Mouse (Mus musculus) induced T-regulatory cell, adult 2 months (primary cell): Measurements from ENCODE around the gene Usp46.
"Not testable (repeated sequence)": the region's sequence is repeated elsewhere in the genome, so short reads cannot be mapped to it uniquely, and the experiment has no call there.

Source experiments
- DNase-seq: peaks from one replicate; pipeline ENCODE4 v3.0.0-alpha.2; 2012; ENCODE audit warnings: low read depth

The Usp46 gene

DNA sequence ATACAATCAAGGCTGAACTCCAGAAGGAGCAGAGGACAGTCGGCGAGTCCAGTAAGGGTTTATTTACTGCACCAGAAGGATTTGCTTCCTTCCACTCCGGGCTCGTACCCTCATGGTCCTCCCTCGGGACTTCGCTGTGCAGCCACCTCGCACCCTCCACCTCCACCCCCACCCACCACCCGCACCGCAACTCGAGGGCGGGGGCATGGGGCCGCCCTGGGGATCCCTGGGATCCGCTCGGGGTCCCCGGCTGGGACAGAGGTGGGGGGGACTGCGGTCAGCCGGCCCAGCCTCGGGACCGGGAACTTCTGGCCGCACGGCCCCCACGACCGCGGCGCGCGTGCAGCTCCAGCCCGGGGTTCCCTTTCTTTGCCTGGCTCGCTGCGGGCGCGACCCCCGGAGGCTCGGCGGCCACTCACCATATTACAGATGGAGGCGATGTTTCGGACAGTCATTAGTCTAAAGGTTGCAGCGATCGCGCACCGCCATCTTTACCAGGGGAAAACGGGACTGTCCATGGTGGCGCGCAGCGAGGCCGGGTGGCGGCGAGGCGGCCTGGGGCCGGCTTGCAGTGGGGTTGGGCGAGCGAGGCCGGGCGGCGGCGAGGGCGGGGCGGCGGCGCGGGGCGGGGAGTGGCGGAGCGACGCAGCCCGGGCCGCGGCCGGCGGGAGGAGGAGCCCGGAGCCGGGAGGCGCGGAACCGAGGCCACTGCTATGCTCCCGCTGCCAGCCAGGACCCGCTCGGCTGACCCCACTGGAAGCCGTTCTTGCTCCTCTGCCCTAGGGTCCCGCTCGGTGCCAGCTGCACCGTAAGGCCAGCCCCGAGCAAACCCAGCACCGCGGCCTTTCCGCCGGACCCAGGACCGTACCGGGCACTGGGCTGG lies at the start of gene Usp46:
Usp46 (minus strand) TSS at position 601 of the 883 bp plus-strand sequence.
- peak; percentile 82 for DNase-seq

DNA sequence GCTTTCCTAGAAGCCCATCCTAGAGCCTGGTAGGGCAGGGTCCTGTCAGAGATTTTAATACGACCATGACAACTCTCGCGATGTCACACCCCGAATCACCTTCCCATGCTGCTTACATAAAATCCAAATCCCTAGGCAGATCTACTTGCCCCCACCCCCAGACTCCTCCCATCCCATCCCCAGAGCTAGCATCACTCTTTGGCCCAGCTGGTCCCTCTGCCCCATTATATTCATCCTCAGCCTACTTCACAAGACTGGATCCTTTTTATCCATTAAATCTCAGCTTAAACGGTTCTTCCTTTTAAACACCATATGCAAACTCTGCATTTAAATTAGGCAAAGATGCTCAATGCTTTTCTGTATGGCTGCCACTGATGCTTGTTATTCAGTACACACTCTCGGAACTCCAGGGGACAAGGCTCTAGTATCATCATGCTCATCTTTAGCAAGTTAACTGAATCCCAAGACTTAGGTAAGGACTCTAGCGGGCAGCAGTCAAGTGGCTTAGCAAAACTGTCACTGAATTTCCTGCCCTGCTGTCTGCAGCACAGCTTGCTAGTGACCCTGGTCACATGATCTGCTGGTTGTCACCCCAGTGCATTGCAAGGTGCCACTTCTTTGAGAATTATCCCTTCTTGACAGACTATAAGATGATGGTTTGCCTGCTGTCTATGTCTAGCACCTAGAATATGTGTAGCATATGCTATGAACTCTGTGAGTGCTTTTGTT lies 45.9 kb upstream of the Usp46 start:
- DNase-seq: no peak

DNA sequence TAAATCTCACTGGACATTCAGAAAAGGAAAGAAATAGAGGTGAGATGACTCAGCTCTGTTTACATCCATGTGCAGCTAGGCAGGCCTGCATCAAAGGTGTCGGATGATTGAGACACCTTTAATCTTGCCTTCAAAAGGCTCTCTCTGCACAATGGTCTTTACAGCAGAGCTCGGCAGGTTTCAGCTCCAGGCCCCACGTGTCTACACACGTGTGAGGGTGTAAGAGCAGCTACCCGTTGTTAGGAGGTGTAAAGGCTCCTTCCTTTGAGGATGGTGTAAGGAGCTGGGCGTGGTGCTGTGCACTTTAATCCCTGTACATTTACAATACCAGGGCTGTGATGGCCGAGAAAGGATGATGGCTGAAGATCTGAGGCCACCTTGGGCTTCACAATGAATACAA lies 37.2 kb upstream of the Usp46 start:
- DNase-seq: no peak

DNA sequence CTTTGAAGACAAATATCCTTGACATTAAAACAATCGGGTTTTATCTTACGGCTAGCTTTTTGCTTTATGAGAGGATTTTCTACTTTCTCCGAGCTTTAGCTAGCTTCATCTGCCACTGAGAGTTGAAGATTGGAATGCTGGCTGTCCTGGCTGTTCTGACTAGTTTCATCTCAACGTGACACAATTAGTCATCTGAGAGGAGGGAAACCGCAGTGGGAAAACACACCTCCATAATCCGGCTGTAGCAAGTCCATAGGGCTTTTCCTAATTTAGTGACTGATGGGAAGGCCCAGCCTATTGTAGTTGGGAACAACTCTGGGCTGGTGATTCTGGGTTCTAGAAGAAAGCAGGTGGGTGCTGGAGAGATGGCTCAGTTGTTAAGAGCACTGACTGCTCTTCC lies 33.5 kb upstream of the Usp46 start:
- no peak for DNase-seq

DNA sequence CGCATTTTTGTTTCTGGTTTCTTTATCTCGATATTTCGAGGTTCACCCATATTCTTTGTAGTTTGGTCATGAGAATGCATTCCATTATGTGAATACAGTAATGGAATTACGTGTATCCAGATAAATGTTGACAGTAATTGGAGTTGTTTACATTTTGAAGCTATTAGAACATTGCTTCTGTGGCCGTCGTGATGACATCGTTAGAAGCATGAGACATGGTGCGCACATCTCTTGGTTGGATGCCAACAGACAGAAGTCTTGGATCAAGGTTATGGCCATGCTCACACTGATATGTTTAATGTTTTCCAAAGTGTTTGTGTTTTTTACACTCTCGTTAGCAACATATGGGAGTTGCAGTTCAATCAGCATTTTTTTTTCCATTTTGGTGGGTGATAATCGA lies 30.8 kb upstream of the Usp46 start:
- DNase-seq: no peak

DNA sequence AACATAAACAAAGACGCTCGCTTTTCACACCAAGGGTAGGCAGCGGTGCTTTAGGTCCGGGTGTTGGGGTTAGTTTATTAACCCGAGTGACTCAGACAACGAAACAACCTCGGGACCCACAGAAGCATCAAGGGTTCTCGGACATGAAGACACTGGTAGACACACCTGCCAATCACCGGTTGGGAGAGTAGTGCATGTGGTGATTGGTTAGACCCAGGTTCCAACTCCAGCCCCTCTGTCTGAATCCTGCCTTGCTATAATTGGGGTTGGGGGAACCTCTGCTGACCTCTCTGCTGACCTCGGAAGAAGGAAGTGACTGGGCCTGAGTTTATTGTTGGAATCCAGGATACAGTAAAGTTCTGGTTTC lies 29.6 kb upstream of the Usp46 start:
- no peak for DNase-seq

DNA sequence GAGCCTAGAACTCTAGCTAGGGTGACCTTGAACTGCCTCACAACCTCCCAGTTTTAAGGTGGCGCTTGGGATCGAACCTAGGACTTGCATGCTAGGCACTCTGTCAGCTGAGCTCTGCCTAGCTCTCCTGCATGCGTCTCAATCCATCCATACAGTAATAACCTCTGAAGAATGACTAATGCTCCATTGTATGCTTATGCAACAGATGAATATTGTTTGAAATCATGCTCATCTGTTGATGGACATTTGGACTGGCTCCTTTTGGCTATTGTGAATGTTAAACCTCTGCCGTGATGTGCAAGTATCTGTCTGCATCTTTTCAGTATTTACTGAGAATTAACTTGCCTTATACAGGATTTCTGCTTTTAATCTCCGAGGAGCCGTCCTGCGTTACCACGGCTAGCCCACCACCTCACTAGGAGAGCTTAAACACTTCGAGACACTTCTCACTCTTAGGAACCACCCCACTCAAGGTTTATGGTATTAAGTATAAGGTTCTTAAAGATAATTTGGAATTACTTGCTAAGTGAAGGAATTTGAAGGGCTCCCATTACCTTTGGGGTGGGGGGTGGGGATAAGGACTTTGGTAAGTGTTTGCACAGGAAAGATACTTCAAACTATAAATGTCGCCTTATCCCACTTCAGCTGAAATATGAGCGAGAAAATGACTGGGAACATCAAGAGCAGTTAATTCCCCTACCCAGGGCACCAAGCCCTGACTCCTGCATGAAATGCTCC lies 29.1 kb upstream of the Usp46 start:
- DNase-seq: no peak

DNA sequence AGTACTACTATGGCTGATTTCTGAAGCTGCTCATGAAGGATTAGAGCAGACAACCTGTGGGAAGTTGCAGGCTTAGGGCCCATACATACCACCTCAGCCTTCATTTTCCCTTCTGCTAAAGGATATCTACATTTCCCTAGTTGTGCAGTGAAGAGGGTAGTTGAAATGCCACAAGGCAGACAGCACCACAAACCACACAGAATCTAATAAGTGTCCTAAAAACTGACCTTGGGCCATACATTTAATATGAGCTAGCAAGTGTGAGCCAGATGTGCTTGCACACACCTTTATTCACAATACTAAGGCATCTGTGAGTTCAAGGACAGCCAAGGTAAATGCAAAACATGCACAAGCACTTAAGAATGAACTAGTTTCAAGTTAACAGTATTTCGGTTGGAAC lies 27.8 kb upstream of the Usp46 start:
- DNase-seq: no peak

DNA sequence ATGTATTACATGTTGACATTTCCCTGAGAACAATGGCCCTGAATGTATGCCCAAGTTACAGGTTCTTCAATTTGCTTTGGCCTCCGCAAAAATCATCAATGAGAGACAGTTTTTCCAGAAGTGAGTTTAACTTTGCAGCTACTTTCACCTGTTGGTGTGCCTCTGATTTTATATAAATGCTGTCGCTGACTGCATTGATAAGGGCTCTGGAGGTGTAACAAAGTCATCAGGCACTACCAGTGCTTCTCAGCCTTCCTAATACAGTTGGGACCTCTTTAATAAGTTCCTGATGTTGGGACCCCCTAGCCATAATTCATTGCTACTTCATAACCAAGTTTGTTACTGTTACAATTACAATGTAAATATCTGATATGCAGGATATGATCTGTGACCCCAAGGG lies 27.4 kb upstream of the Usp46 start:
- DNase-seq: no peak

DNA sequence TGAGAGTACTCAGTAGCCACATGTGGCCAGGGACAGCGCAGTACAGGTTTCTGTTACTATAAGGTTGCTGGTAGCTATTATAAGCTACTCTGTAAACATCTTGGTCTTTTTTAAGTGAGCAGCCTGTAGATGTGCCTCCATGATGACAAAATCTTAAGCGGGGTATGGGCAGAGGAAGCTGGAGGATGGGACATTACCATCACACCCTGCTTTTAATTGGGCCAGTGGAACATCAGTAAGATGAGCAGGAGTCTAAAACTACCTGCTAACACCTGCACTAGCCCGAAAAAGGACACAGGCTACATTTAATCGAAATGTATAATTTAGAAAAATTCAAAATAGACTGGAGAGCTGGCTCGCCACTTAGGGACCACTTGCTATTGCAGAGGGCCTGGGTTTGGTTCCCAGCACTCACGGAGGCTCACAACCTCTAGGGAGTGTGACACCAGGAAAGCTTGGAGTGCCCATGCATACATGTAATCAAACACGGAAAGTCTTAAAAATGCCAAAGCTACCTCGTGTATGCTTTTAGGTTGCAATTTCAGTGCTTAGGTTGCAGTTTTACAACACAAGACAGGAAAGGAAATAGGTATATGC lies 26.7 kb upstream of the Usp46 start:
- no peak for DNase-seq

DNA sequence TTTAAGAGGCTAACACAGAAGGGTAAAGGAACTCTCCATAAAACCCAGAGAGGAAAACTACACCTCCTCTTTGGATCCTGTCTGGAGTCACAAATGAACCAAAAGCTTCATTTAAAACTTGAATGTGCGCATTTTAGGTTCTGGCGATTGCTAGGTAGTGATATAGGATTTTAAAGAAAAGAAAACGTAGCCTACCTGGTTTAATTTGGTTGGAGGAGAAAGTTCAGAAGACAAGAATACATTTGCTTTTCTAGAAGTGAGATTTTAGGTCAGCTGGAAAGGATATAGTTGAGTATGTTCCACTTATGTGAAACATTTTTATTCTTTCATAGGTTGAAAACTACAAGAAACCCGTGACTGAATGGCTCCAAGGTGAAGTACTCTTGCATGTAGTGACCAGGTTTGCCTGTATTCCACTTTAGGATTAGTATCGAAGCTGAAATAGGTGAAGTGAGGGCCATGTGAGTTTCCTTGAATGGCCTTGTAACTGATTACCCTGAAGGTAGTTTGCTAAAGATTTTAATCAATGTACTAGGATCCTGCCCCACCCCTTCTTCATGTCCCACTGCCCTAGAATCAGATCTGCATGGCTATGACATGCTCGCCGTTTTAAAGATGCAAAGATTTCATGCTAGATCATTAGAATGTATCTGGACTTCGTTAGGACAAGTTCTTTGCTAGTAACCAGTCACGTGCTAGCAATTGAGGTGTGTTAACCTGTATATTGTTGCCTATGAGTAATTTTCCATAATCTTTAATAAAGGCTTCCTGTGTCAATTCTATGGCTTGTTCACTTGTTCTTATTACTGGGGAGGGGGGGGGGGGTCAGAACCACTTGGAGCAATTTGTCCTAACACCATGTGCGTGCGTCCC lies 25.6 kb upstream of the Usp46 start:
- no peak for DNase-seq

DNA sequence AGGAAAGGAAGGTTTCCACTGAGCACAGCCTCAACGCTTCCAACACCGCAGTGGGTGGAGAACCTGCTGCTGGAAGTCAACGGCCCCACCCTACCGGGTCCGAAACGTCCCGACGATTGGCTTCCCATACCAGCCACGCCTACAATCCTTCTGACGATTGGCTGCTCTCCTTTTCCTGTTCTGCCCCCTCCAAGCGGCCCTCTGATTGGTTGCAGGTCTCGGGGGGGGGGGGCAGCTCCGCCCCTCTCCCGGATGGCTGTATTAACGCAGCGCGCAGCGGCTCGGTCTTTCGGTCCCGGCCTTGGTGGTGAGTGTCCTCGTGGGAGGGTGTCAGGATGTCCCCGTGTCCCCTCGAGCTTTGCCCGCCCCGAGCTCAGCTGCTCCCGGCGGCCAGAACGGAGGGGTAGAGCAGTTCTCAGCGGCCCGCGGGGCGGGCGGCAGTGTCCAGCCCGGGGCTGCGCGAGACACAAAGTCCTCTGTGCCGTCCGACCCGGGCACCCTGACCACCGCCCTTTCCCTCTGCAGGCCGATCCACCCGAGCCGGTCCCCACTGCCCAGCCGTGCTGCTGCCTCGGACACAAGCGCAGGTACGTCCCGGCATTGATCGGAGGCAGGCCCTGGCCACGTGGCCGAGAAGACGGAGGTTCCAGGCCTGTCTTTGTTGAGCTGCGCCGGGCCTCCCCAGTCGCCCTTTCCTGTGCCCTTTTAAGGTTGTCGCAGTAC lies 24.8 kb upstream of the Usp46 start:
- DNase-seq: peak; percentile 97

DNA sequence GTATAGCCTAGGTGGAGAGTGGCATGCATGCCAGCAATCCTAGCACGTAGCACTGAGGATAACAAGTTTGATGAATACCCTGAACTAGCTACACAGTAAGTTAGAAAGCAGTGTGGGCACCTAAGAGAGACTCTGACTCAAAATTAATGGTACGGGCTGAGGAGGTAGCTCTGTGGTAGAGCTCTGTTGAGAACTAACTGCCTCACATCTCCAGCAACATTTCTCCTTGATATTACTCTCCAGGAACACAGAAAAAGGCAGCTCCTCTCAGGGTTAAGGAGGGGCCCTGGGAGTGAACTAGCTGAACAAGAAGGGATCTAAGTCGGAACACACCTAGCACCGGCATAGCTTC lies 24.2 kb upstream of the Usp46 start:
- DNase-seq: no peak

DNA sequence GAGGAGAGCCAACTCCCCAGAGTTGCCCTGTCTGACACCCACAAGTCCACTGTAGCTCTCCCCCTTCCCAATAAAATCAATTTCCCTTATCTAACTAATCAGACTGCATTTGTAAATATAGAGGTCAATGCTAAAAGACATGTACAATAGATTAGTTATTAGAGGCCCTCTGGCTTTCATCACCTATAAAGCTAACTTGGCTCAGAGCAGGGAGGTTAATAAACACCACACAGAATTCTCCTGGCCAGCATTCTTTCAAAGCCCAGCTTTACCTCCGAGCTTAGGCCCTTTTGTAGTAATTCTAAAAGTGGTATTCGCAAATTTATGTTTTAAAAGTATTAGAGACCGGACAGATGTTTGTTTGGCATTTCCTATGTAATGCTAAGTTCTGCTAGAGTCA lies 21.4 kb upstream of the Usp46 start:
- DNase-seq: no peak

DNA sequence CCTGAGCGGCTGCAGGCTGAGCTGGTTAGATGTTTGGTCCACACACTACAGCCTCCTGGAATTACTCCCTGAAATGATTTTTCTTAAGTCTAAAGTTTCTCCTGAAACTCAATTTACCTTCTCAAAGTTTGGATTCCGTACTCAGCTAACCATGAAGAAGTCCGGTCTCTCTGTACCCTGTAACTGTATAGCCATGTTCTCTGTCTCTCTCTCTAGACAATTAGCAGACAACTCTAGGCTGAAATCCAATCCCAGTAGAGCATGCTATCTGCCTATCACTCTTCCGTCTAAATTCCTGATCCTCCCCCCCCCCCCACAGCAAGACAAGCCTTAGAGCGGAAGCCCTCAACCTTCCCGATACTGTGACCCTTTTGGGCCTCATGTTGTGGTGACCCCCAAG lies 13.5 kb upstream of the Usp46 start:
- DNase-seq: no peak

DNA sequence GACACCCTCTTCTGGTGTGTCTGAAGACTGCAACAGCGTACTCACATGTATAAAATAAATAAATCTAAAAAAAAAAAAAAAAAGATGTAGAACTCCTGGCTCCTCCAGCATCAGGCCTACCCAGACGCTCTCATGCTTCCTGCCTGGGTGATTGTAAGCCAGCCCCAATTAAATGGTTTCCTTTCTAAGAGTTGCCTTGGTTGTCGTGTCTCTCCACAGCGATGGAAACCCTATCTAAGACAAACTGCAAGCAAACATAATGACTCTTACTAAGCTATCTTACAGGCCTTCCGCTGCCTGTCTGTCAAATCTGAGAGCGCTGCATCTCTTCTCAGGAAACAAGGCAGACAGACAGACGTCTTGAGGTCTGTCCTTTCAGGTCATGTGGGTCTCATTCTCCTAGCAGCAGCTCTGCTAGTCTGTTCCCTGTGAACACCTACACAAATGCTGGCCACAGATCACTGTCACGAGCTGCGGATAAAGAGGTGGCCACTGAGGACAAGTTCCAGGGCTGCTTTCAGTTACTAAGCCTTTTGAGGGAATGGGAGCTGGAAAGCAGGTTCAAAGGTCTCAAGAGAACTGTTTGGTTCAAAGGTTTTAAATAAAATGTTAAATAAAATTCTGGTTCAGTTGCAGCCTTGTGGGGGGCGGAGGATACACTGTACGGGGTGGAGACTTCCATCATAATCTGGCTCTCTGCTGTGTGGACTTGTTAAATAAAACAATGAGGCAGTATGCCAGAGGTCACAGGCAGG lies 10.8 kb upstream of the Usp46 start:
- DNase-seq: no peak

DNA sequence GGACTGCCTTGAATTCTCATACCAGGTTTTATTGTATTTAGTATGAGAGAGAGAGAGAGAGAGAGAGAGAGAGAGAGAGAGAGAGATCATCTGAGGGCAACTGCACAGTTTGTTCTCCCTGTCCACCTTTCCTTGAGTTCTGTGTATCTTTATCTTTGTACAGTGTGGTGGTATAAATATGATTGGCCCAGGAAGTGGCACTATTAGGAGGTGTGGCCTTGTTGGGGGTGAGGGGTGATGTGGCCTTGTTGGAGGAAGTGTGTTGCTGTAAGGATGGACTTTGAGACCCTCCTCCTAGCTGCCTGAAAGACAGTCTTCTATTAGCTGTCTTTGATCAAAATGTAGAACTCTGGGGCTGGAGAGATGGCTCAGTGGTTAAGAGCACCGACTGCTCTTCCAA lies 10.2 kb upstream of the Usp46 start:
- no peak for DNase-seq

DNA sequence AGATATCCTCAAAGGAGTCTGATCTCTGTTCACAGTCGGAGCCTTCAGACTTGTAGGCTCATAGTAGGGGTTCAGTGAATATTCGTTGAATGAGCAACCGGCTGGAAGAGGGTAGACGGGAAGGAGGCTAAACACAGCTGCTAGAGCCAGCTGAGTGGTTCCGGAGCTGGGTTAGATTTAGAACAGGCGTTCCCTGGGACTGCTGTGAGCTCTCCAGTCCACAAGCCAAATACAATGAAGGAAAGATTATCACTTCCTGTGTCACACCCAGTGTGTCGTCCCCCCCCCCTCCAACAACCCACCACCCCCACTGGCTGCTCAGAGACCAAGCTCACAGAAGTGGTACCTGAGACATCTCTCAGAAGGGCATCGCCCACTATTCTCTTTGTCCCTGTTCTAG lies 9.7 kb upstream of the Usp46 start:
- DNase-seq: no peak

DNA sequence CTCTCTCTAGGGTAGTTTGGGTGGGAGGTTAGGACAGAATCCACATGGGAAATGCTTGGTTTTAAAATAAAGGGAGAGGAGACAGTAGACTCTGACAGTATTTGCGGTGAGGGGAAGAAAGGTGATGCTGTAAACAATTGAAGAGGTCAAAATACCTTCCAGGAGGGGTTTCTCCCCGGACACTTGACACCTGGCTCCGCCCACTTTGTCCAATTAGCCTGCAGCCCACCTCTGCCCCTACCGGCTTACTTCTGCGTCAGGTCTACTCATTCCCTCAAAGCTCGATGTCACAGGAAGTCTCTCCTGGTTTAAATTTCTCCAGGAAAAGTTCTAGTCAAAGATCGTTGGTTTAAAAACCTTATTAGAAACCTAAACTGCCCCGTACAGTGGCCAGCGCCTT lies 8.5 kb upstream of the Usp46 start:
- DNase-seq: no peak

DNA sequence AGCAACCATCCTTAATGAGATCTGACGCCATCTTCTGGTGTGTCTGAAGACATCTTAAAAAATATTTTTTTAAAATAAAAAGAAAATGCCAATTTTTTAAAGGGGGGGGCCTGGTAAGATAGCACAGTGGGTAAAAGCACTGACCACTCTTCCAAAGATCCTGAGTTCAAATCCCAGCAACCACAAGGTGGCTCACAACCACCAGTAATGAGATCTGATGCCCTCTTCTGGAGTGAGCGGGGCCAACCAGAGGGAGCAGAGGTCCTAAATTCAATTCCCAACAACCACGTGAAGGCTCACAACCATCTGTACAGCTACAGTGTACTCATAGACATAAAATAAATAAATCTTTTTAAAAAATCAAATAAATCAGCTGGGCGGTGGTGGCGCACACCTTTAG lies 2.3 kb upstream of the Usp46 start:
- DNase-seq: not testable (repeated sequence)
